Mouse (Mus musculus) retina, adult 2 months (tissue): ENCODE measurements at regions not wholly inside any gene's neighbourhood (a gene's known extent, or its start where the extent isn't known, plus 50 kb on each side); places are given as distances from the start of the nearest gene placed in this dataset.

Experiments
- DNase-seq: peaks from one replicate; pipeline ENCODE4 v3.0.0-alpha.2; 2012; ENCODE audit warnings: low read depth, low spot score

GRCm38 (mm10) chr15:51724127-51724526 lies 2160.6 kb upstream of the Gm7489 start:
- no peak for DNase-seq

DNA sequence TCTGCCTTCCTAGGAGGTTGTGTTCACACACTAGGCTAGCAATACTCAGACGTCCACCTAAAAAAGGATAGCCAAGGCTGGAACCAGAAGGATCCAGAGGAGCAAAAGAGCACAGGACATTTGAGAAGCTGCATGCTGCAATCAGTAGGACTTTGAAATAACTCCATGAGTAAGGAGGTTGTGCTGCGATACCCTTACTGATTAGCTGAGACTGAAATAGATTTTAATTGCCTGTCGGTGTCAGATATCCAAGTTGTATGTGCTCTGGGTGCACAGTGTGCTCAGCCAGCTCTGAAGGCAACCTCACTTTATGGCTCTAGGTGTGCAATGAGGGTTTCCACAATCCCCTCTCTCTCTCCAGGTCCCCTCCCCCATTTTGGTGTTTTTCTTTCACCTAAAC lies 2159.2 kb upstream of the Gm7489 start:
- no peak for DNase-seq

- no peak for DNase-seq
Observed at GRCm38 (mm10) chr15:51730106-51730505, 2154.6 kb upstream of the Gm7489 start.

DNA sequence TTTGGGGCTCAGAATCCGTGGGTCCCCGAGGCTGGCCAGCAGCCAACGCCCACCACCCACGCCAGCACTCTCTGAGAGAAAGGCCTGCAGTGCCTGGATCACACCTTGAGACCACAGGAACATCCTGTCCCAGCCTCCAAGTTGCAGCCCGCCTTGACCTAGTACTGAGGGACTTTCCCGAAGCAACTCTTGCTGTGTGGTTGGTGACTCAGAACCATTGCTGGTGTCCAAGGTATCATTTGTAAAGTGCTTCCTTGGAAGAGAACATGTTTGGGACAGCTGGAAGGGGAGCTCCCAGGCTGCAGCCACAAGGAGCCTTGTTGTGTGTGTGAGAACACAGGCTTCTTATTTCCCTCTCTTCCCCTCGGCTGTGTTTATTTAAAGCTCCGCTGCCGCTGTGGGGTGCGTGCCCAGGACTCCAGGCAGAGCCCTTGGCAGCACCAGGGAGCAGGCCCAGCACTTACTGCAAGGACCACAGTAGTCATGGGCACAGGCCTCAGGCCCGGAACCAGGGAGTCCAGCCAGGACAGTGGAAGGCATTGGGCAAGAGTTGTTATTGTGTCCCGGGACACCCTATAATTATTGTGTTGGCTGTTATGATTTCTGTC lies 2153.8 kb upstream of the Gm7489 start:
- no peak for DNase-seq

GRCm38 (mm10) chr15:51734194-51734593 lies 2150.5 kb upstream of the Gm7489 start:
- no peak for DNase-seq
